Mouse (Mus musculus) limb, embryonic 12.5 days (tissue): ENCODE data around the gene Rassf4. TPM values are rescaled to one million over a fixed set of nuclear protein-coding genes. Genes with fewer than 3 reads are reported as not detected.
"Not testable (repeated sequence)": the region's sequence is repeated elsewhere in the genome, so short reads cannot be mapped to it uniquely, and the experiment has no call there.

Experiments
- ATAC-seq: fragments of 200-750 bp; cut with Nextera tagmentation; 2 replicates; pipeline ENCODE4 v1.8.0; 2017; ENCODE audit warnings: low read depth, moderate TSS enrichment; ENCODE audit not compliant: insufficient number of reproducible peaks, insufficient read depth, low FRiP score, low TSS enrichment
- H3K27ac ChIP-seq: fragments of 300-500 bp; sonication (generic); 2 replicates; pipeline ENCODE4 v1.5.1; 2016; ENCODE audit warnings: mild to moderate bottlenecking, moderate library complexity
- H3K27me3 ChIP-seq: fragments of 300-500 bp; sonication (generic); 2 replicates; pipeline ENCODE4 v1.6.1; 2016; ENCODE audit warnings: mild to moderate bottlenecking, moderate library complexity
- H3K36me3 ChIP-seq: fragments of 300-500 bp; sonication (generic); 2 replicates; pipeline ENCODE4 v1.6.1; 2016; ENCODE audit warnings: mild to moderate bottlenecking, moderate library complexity
- H3K4me1 ChIP-seq: fragments of 300-500 bp; sonication (generic); replicated peaks from 2 replicates; pipeline ENCODE4 v1.6.1; 2016
- H3K4me2 ChIP-seq: fragments of 300-500 bp; sonication (generic); 2 replicates; pipeline ENCODE4 v1.6.1; 2016; ENCODE audit warnings: mild to moderate bottlenecking, moderate library complexity
- H3K4me3 ChIP-seq: fragments of 300-500 bp; sonication (generic); replicated peaks from 2 replicates; pipeline ENCODE4 v1.5.1; 2016; ENCODE audit warnings: mild to moderate bottlenecking
- H3K9ac ChIP-seq: fragments of 300-500 bp; sonication (generic); replicated peaks from 2 replicates; pipeline ENCODE4 v1.6.1; 2016; ENCODE audit warnings: mild to moderate bottlenecking, moderate library complexity
- H3K9me3 ChIP-seq: fragments of 300-500 bp; sonication (generic); 2 replicates; pipeline ENCODE4 v1.6.1; 2016; ENCODE audit warnings: mild to moderate bottlenecking, moderate library complexity
- WGBS: fragments of 180-500 bp; shearing (Covaris S2); methylation state at CpG from one replicate; pipeline ENCODE4 v1.1.7; 2016; 5-methylcytosine and 5-hydroxymethylcytosine counted together
- microRNA-seq: library from miRNA; unstranded; fragments of <30 nt; microRNA quantifications from one replicate; pipeline ENCODE4, GENCODE M21; 2017
- polyA plus RNA-seq: library from polyadenylated mRNA; unstranded; fragments of >200 nt; fragmentation: Nextera tagmentation; extraction: Ambion mirVana; gene quantifications from 2 replicates; pipeline ENCODE4 v1.2.1, GENCODE M21; 2016

Gene Rassf4
- polyA plus RNA-seq, 1 experiment from 2014 or later = 6.5 TPM

- no peak for ATAC-seq
- Histone ChIP-seq H3K9ac (no peak overlapping the region), H3K27ac (no peak overlapping the region), H3K9me3 (no peaks in the 10 kb centered on the region), H3K27me3 (no peaks in the 10 kb centered on the region), H3K4me1 (no peaks in the 10 kb centered on the region), H3K4me2 (no peak overlapping the region), H3K4me3 (no peak overlapping the region), H3K36me3 (no peaks in the 10 kb centered on the region)
- 84% methylated on average over 2 of the region's 2 CpGs for WGBS
These were observed 58.0 kb downstream of the Rassf4 start for GRCm38 (mm10) chr6:116615719-116616118.

- Histone ChIP-seq H3K36me3 (no peaks in the 10 kb centered on the region), H3K9me3 (no peaks in the 10 kb centered on the region), H3K4me2 (no peak overlapping the region), H3K4me3 (no peak overlapping the region), H3K27me3 (no peaks in the 10 kb centered on the region), H3K27ac (no peak overlapping the region), H3K4me1 (no peaks in the 10 kb centered on the region), H3K9ac (no peak overlapping the region)
- WGBS = 43% methylated on average over 4 of the region's 4 CpGs
- no peak for ATAC-seq
These were observed 66.5 kb downstream of the Rassf4 start for GRCm38 (mm10) chr6:116607230-116607629.

GRCm38 (mm10) chr6:116600969-116601368, 72.8 kb downstream of the Rassf4 start:
- not testable (repeated sequence) for ATAC-seq, H3K9me3 ChIP-seq, H3K9ac ChIP-seq, H3K27me3 ChIP-seq, H3K4me1 ChIP-seq, H3K4me2 ChIP-seq, H3K27ac ChIP-seq, H3K36me3 ChIP-seq, H3K4me3 ChIP-seq

- ATAC-seq = no peak
- no peaks in the 10 kb centered on the region for H3K4me1 ChIP-seq
- H3K9ac ChIP-seq = no peak within 1 kb of the TSS
- no peak within 1 kb of the TSS for H3K4me3 ChIP-seq
- WGBS = 79% methylated on average over 4 of the region's 4 CpGs
- no peaks in the 10 kb centered on the region for H3K27me3 ChIP-seq
- no peak within 1 kb of the TSS for H3K27ac ChIP-seq
- H3K36me3 ChIP-seq = no peaks in the 10 kb centered on the region
- H3K9me3 ChIP-seq = no peaks in the 10 kb centered on the region
- no peak within 1 kb of the TSS for H3K4me2 ChIP-seq
These were observed 89.7 kb downstream of the Rassf4 start, which contains the start of gene Olfr215 for GRCm38 (mm10) chr6:116584095-116584494. Gene Olfr215, minus strand, starts transcription at chr6:116584195.

Small RNA genes lying within 50 kb of the gene (microRNA-seq; reads per million reads assigned to microRNA genes)
- not detected for gene Mir7043

Other genes with a start within 250 kb of the Rassf4 start
- 0.59 and 0.82 TPM in 2 replicates for gene Alox5, start 212.8 kb downstream of the Rassf4 start, polyA plus RNA-seq
- gene Olfr211, start 184.9 kb downstream of the Rassf4 start, polyA plus RNA-seq = not detected in 2 replicates
- not detected in 2 replicates for gene Olfr212, start 167.4 kb downstream of the Rassf4 start, polyA plus RNA-seq
- gene Olfr213, start 135.5 kb downstream of the Rassf4 start, polyA plus RNA-seq = not detected in 2 replicates
- 0.29 and 0.37 TPM in 2 replicates for gene Gm5580, start 122.8 kb downstream of the Rassf4 start, polyA plus RNA-seq
- not detected in 2 replicates for gene Olfr214, start 119.7 kb downstream of the Rassf4 start, polyA plus RNA-seq
- not detected in 2 replicates for gene Olfr215, start 89.8 kb downstream of the Rassf4 start, polyA plus RNA-seq
- gene Zfp422, start 45.0 kb downstream of the Rassf4 start, polyA plus RNA-seq = 262 and 269 TPM in 2 replicates
- 19.9 and 22.1 TPM in 2 replicates for gene Depp1, start 23.3 kb downstream of the Rassf4 start, polyA plus RNA-seq
- 0.06 TPM in 2 replicates for gene Tmem72, start 43.0 kb upstream of the Rassf4 start, polyA plus RNA-seq